Mouse (Mus musculus) stomach, embryonic 15.5 days (tissue): Measurements from ENCODE around the gene Vmn2r86. TPM values are rescaled to one million over a fixed set of nuclear protein-coding genes. Genes with fewer than 3 reads are reported as not detected.

ENCODE experiments used
- polyA plus RNA-seq: library from polyadenylated mRNA; unstranded; fragments of >200 nt; fragmentation: Nextera tagmentation; extraction: Ambion mirVana; gene quantifications from 2 replicates; pipeline ENCODE4 v1.2.1, GENCODE M21; 2015

Gene Vmn2r86
- polyA plus RNA-seq, 1 experiment from 2014 or later: not detected

Other genes starting within 250 kb of the Vmn2r86 start
- gene Olfr827, start 241.6 kb downstream of the Vmn2r86 start, polyA plus RNA-seq: not detected in 2 replicates
- gene Neurod4, start 175.8 kb downstream of the Vmn2r86 start, polyA plus RNA-seq: 0.08 and 0.13 TPM in 2 replicates
- gene Tespa1, start 133.2 kb downstream of the Vmn2r86 start, polyA plus RNA-seq: 0.64 and 1.0 TPM in 2 replicates
- 0.01 TPM in 1 of 2 replicates, not detected in the other for gene Vmn2r84, start 61.7 kb downstream of the Vmn2r86 start, polyA plus RNA-seq
- gene Vmn2r85, start 26.3 kb downstream of the Vmn2r86 start, polyA plus RNA-seq: not detected in 2 replicates
- not detected in 2 replicates for gene Vmn2r87, start 41.3 kb upstream of the Vmn2r86 start, polyA plus RNA-seq